Mouse (Mus musculus): ENCODE results near the gene Ncam1.

Ncam1 gene

GRCm38 (mm10) chr9:49509628-49510027 is 289.1 kb downstream of the Ncam1 start:
- no peak for DNase-seq (ENCODE audit: low read depth, low spot score)

GRCm38 (mm10) chr9:49509094-49509493 is 289.6 kb downstream of the Ncam1 start:
- DNase-seq (ENCODE audit: low read depth, low spot score) = no peak

- DNase-seq (ENCODE audit: low read depth, low spot score) = no peak
These were observed 290.7 kb downstream of the Ncam1 start for GRCm38 (mm10) chr9:49507829-49508585.

- no peak for DNase-seq (ENCODE audit: low read depth, low spot score)
These were observed 294.1 kb downstream of the Ncam1 start for GRCm38 (mm10) chr9:49504658-49505057.

- no peak for DNase-seq (ENCODE audit: low read depth, low spot score)
These were observed 296.5 kb downstream of the Ncam1 start for GRCm38 (mm10) chr9:49502245-49502644.

- DNase-seq (ENCODE audit: low read depth, low spot score) = no peak
These were observed 298.8 kb downstream of the Ncam1 start for GRCm38 (mm10) chr9:49499878-49500277.

GRCm38 (mm10) chr9:49493979-49494649 is 304.6 kb downstream of the Ncam1 start:
- DNase-seq (ENCODE audit: low read depth, low spot score) = peak; percentile 87

GRCm38 (mm10) chr9:49490609-49491008 is 308.1 kb downstream of the Ncam1 start:
- DNase-seq (ENCODE audit: low read depth, low spot score) = no peak

- peak; percentile 82 for DNase-seq (ENCODE audit: low read depth, low spot score)
These were observed 309.5 kb downstream of the Ncam1 start for GRCm38 (mm10) chr9:49488912-49489895.

- DNase-seq (ENCODE audit: low read depth, low spot score) = no peak
These were observed 310.5 kb downstream of the Ncam1 start for GRCm38 (mm10) chr9:49488258-49488657.

GRCm38 (mm10) chr9:49487657-49487943 is 311.1 kb downstream of the Ncam1 start:
- no peak for DNase-seq (ENCODE audit: low read depth, low spot score)

- DNase-seq (ENCODE audit: low read depth, low spot score) = no peak
These were observed 311.7 kb downstream of the Ncam1 start for GRCm38 (mm10) chr9:49486805-49487656.

GRCm38 (mm10) chr9:49485892-49486311 is 312.8 kb downstream of the Ncam1 start, which contains the start of gene Ttc12:
Gene Ttc12 (minus strand): TSS chr9:49486225.
- DNase-seq (ENCODE audit: low read depth, low spot score) = peak; percentile 81

GRCm38 (mm10) chr9:49485250-49485891 is 313.4 kb downstream of the Ncam1 start:
- DNase-seq (ENCODE audit: low read depth, low spot score) = peak; percentile 63

GRCm38 (mm10) chr9:49483316-49483715 is 315.4 kb downstream of the Ncam1 start:
- peak; percentile 60 for DNase-seq (ENCODE audit: low read depth, low spot score)

GRCm38 (mm10) chr9:49472126-49472525 is 326.6 kb downstream of the Ncam1 start:
- DNase-seq (ENCODE audit: low read depth, low spot score) = no peak

- DNase-seq (ENCODE audit: low read depth, low spot score) = no peak
These were observed 327.8 kb downstream of the Ncam1 start for GRCm38 (mm10) chr9:49470946-49471345.

GRCm38 (mm10) chr9:49470006-49470405 is 328.7 kb downstream of the Ncam1 start:
- no peak for DNase-seq (ENCODE audit: low read depth, low spot score)

- no peak for DNase-seq (ENCODE audit: low read depth, low spot score)
These were observed 342.6 kb downstream of the Ncam1 start for GRCm38 (mm10) chr9:49456136-49456535.

GRCm38 (mm10) chr9:49452396-49452795 is 346.3 kb downstream of the Ncam1 start:
- DNase-seq (ENCODE audit: low read depth, low spot score) = no peak

Data from mesoderm, embryonic 11.5 days (tissue).